Mouse (Mus musculus) layer of hippocampus, adult 9-11 months (tissue): ENCODE results near the gene Ccdc7b.
"Not testable (repeated sequence)": the region's sequence is repeated elsewhere in the genome, so short reads cannot be mapped to it uniquely, and the experiment has no call there.

Experiments
- DNase-seq: peaks from one replicate; pipeline ENCODE4 v3.0.0; 2022

The Ccdc7b gene

GRCm38 (mm10) chr8:129066834-129067233 lies at the start of gene Ccdc7b:
Ccdc7b (plus strand) TSS chr8:129067134.
- not testable (repeated sequence) for DNase-seq

DNA sequence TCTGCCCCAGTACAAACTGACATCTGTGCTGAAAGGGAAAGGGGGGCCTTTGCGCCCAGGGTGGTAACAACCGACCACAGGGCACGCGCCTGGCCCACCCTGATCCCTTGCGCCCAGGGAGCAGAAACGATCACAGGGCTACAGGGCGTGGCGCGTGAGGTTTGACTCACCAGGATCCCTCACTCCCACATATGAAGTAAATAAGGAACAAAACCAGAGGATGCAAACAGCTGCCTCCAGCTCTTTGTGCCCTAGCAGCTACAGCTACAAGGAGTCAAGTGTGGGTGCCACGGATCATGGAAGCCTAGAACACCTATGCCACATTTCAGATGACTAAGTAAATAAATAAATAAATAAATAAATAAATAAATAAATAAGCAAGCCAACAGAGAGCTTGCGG lies 1.5 kb upstream of the Ccdc7b start, which contains the start of gene Ccdc7a:
Gene Ccdc7a, minus strand, starts transcription at position 101 of the 400 bp plus-strand sequence.
- not testable (repeated sequence) for DNase-seq

GRCm38 (mm10) chr8:129115761-129116160 lies 48.8 kb downstream of the Ccdc7b start:
- not testable (repeated sequence) for DNase-seq

GRCm38 (mm10) chr8:129131561-129131960 lies 64.6 kb downstream of the Ccdc7b start, which contains the start of gene Gm10999:
Gm10999 (minus strand) TSS chr8:129131661.
- DNase-seq, result no peak

- no peak for DNase-seq
Observed at GRCm38 (mm10) chr8:129133475-129133874, 66.5 kb downstream of the Ccdc7b start.
